Mouse (Mus musculus) embryo, embryonic 11 days (tissue): ENCODE results near the gene Rnase12.

ENCODE experiments used
- DNase-seq: peaks from one replicate; pipeline ENCODE4 v3.0.0-alpha.2; 2015

The Rnase12 gene

GRCm38 (mm10) chr14:51057401-51057831 lies at the start of gene Rnase12:
Gene Rnase12 (minus strand): TSS chr14:51057661.
- no peak for DNase-seq

- DNase-seq, result no peak
These were observed 49.0 kb upstream of the Rnase12 start for GRCm38 (mm10) chr14:51106449-51106967.

- DNase-seq, result no peak
These were observed 46.9 kb upstream of the Rnase12 start for GRCm38 (mm10) chr14:51104366-51104765.

- DNase-seq, result peak; percentile 65
These were observed 45.8 kb upstream of the Rnase12 start for GRCm38 (mm10) chr14:51103217-51103616.

- no peak for DNase-seq
These were observed 43.8 kb upstream of the Rnase12 start for GRCm38 (mm10) chr14:51101284-51101683.

- no peak for DNase-seq
These were observed 41.5 kb upstream of the Rnase12 start for GRCm38 (mm10) chr14:51098921-51099320.

GRCm38 (mm10) chr14:51098300-51098699 lies 40.8 kb upstream of the Rnase12 start:
- peak; percentile 32 for DNase-seq

GRCm38 (mm10) chr14:51095736-51096524 lies 38.5 kb upstream of the Rnase12 start:
- no peak for DNase-seq

GRCm38 (mm10) chr14:51094921-51095320 lies 37.5 kb upstream of the Rnase12 start:
- DNase-seq, result no peak

GRCm38 (mm10) chr14:51094096-51094875 lies 36.8 kb upstream of the Rnase12 start:
- no peak for DNase-seq

- no peak for DNase-seq
These were observed 36.0 kb upstream of the Rnase12 start for GRCm38 (mm10) chr14:51093496-51093895.

GRCm38 (mm10) chr14:51092073-51092620 lies 34.7 kb upstream of the Rnase12 start:
- DNase-seq, result no peak

GRCm38 (mm10) chr14:51090921-51091900 lies 33.8 kb upstream of the Rnase12 start, which contains the start of the genes Rnase4 and Ang:
Gene Rnase4 (plus strand): TSS chr14:51091077.
Gene Ang (plus strand): TSS chr14:51091150.
- peak; percentile 68 for DNase-seq

GRCm38 (mm10) chr14:51090077-51090781 lies 32.8 kb upstream of the Rnase12 start:
- peak; percentile 89 for DNase-seq

- DNase-seq, result no peak
These were observed 32.2 kb upstream of the Rnase12 start for GRCm38 (mm10) chr14:51089674-51090076.

- DNase-seq, result peak; percentile 94
These were observed 31.7 kb upstream of the Rnase12 start for GRCm38 (mm10) chr14:51088970-51089673.

GRCm38 (mm10) chr14:51088166-51088969 lies 30.9 kb upstream of the Rnase12 start:
- DNase-seq, result peak; percentile 87

- peak; percentile 50 for DNase-seq
These were observed 30.3 kb upstream of the Rnase12 start for GRCm38 (mm10) chr14:51087762-51088161.

GRCm38 (mm10) chr14:51085911-51086310 lies 28.4 kb upstream of the Rnase12 start:
- DNase-seq, result no peak

- no peak for DNase-seq
These were observed 27.6 kb upstream of the Rnase12 start for GRCm38 (mm10) chr14:51085086-51085485.
